Mouse (Mus musculus): ENCODE results near the gene Lrrc4c. TPM values are rescaled to one million over a fixed set of nuclear protein-coding genes. Genes with fewer than 3 reads are reported as not detected.

Lrrc4c gene
- polyA plus RNA-seq, 1 experiment from 2014 or later = 1.8 TPM

GRCm38 (mm10) chr2:97369978-97370377 is 1052.0 kb downstream of the Lrrc4c start:
- Histone ChIP-seq H3K9ac (ENCODE audit: low read depth, low read length) (no peak overlapping the region), H3K4me1 (ENCODE audit: control insufficient read depth, insufficient read depth, low read length) (no peaks in the 10 kb centered on the region), H3K27me3 (replicated peaks; ENCODE audit: control insufficient read depth, insufficient read depth, low read length) (no peaks in the 10 kb centered on the region), H3K9me3 (ENCODE audit: control insufficient read depth, low read length) (no peaks in the 10 kb centered on the region), H3K36me3 (ENCODE audit: control insufficient read depth, insufficient read depth, low read length) (no peaks in the 10 kb centered on the region), H3K4me3 (ENCODE audit: low read length) (no peak overlapping the region), H3K4me2 (ENCODE audit: low read depth, low read length) (no peak overlapping the region), H3K27ac (ENCODE audit: low read length) (no peak overlapping the region)
- 73% methylated on average over 3 of the region's 3 CpGs for WGBS
- ATAC-seq = no peak

- Histone ChIP-seq H3K9ac (ENCODE audit: low read depth, low read length) (no peak overlapping the region), H3K4me3 (ENCODE audit: low read length) (no peak overlapping the region), H3K9me3 (ENCODE audit: control insufficient read depth, low read length) (no peaks in the 10 kb centered on the region), H3K4me2 (ENCODE audit: low read depth, low read length) (no peak overlapping the region), H3K4me1 (ENCODE audit: control insufficient read depth, insufficient read depth, low read length) (no peaks in the 10 kb centered on the region), H3K27ac (ENCODE audit: low read length) (no peak overlapping the region), H3K27me3 (replicated peaks; ENCODE audit: control insufficient read depth, insufficient read depth, low read length) (no peaks in the 10 kb centered on the region), H3K36me3 (ENCODE audit: control insufficient read depth, insufficient read depth, low read length) (no peaks in the 10 kb centered on the region)
- no peak for ATAC-seq
- 64% methylated on average over 3 of the region's 3 CpGs for WGBS
Observed at GRCm38 (mm10) chr2:97391437-97391836, 1073.5 kb downstream of the Lrrc4c start.

GRCm38 (mm10) chr2:97391876-97392275 is 1073.9 kb downstream of the Lrrc4c start:
- ATAC-seq = no peak
- H3K4me3 ChIP-seq (ENCODE audit: low read length) = no peak overlapping the region
- no peaks in the 10 kb centered on the region for H3K36me3 ChIP-seq (ENCODE audit: control insufficient read depth, insufficient read depth, low read length)
- no peaks in the 10 kb centered on the region for H3K9me3 ChIP-seq (ENCODE audit: control insufficient read depth, low read length)
- H3K27ac ChIP-seq (ENCODE audit: low read length) = no peak overlapping the region
- no peak overlapping the region for H3K9ac ChIP-seq (ENCODE audit: low read depth, low read length)
- no peaks in the 10 kb centered on the region for H3K27me3 ChIP-seq (replicated peaks; ENCODE audit: control insufficient read depth, insufficient read depth, low read length)
- H3K4me1 ChIP-seq (ENCODE audit: control insufficient read depth, insufficient read depth, low read length) = no peaks in the 10 kb centered on the region
- H3K4me2 ChIP-seq (ENCODE audit: low read depth, low read length) = no peak overlapping the region
- WGBS = 81% methylated on average over 2 of the region's 2 CpGs

GRCm38 (mm10) chr2:97413066-97413465 is 1095.1 kb downstream of the Lrrc4c start:
- Histone ChIP-seq H3K4me3 (ENCODE audit: low read length) (no peak overlapping the region), H3K9me3 (ENCODE audit: control insufficient read depth, low read length) (no peaks in the 10 kb centered on the region), H3K9ac (ENCODE audit: low read depth, low read length) (no peak overlapping the region), H3K36me3 (ENCODE audit: control insufficient read depth, insufficient read depth, low read length) (no peaks in the 10 kb centered on the region), H3K4me2 (ENCODE audit: low read depth, low read length) (no peak overlapping the region), H3K27me3 (replicated peaks; ENCODE audit: control insufficient read depth, insufficient read depth, low read length) (no peaks in the 10 kb centered on the region), H3K27ac (ENCODE audit: low read length) (no peak overlapping the region), H3K4me1 (ENCODE audit: control insufficient read depth, insufficient read depth, low read length) (no peaks in the 10 kb centered on the region)
- no peak for ATAC-seq
- WGBS = 58% methylated on average over 1 of the region's 1 CpGs

GRCm38 (mm10) chr2:97414416-97415362 is 1096.7 kb downstream of the Lrrc4c start:
- Histone ChIP-seq H3K36me3 (ENCODE audit: control insufficient read depth, insufficient read depth, low read length) (no peaks in the 10 kb centered on the region), H3K4me2 (ENCODE audit: low read depth, low read length) (no peak overlapping the region), H3K4me1 (ENCODE audit: control insufficient read depth, insufficient read depth, low read length) (no peaks in the 10 kb centered on the region), H3K9ac (ENCODE audit: low read depth, low read length) (no peak overlapping the region), H3K9me3 (ENCODE audit: control insufficient read depth, low read length) (no peaks in the 10 kb centered on the region), H3K4me3 (ENCODE audit: low read length) (no peak overlapping the region), H3K27ac (ENCODE audit: low read length) (no peak overlapping the region), H3K27me3 (replicated peaks; ENCODE audit: control insufficient read depth, insufficient read depth, low read length) (no peaks in the 10 kb centered on the region)
- WGBS = 86% methylated on average over 8 of the region's 8 CpGs
- ATAC-seq = no peak

GRCm38 (mm10) chr2:97434140-97434539 is 1116.2 kb downstream of the Lrrc4c start:
- Histone ChIP-seq H3K27me3 (replicated peaks; ENCODE audit: control insufficient read depth, insufficient read depth, low read length) (no peaks in the 10 kb centered on the region), H3K36me3 (ENCODE audit: control insufficient read depth, insufficient read depth, low read length) (no peaks in the 10 kb centered on the region), H3K4me1 (ENCODE audit: control insufficient read depth, insufficient read depth, low read length) (no peaks in the 10 kb centered on the region), H3K9me3 (ENCODE audit: control insufficient read depth, low read length) (no peaks in the 10 kb centered on the region), H3K4me2 (ENCODE audit: low read depth, low read length) (no peak overlapping the region), H3K9ac (ENCODE audit: low read depth, low read length) (no peak overlapping the region), H3K27ac (ENCODE audit: low read length) (no peak overlapping the region), H3K4me3 (ENCODE audit: low read length) (no peak overlapping the region)
- WGBS = 98% methylated on average over 1 of the region's 1 CpGs
- ATAC-seq = no peak

- WGBS = 66% methylated on average over 2 of the region's 2 CpGs
- ATAC-seq = no peak
Observed at GRCm38 (mm10) chr2:97435616-97436015, 1117.6 kb downstream of the Lrrc4c start.

GRCm38 (mm10) chr2:97437767-97438166 is 1119.8 kb downstream of the Lrrc4c start:
- Histone ChIP-seq H3K4me2 (ENCODE audit: low read depth, low read length) (no peak overlapping the region), H3K27ac (ENCODE audit: low read length) (no peak overlapping the region), H3K27me3 (replicated peaks; ENCODE audit: control insufficient read depth, insufficient read depth, low read length) (no peaks in the 10 kb centered on the region), H3K4me1 (ENCODE audit: control insufficient read depth, insufficient read depth, low read length) (no peaks in the 10 kb centered on the region), H3K9me3 (ENCODE audit: control insufficient read depth, low read length) (no peaks in the 10 kb centered on the region), H3K9ac (ENCODE audit: low read depth, low read length) (no peak overlapping the region), H3K4me3 (ENCODE audit: low read length) (no peak overlapping the region), H3K36me3 (ENCODE audit: control insufficient read depth, insufficient read depth, low read length) (no peaks in the 10 kb centered on the region)
- ATAC-seq = no peak

More at GRCm38 (mm10) chr2:97435616-97436015, 1117.6 kb downstream of the Lrrc4c start:
- no peak overlapping the region for H3K4me3 ChIP-seq (ENCODE audit: low read length)
- no peak overlapping the region for H3K4me2 ChIP-seq (ENCODE audit: low read depth, low read length)
- H3K4me1 ChIP-seq (ENCODE audit: control insufficient read depth, insufficient read depth, low read length) = no peaks in the 10 kb centered on the region
- H3K36me3 ChIP-seq (ENCODE audit: control insufficient read depth, insufficient read depth, low read length) = no peaks in the 10 kb centered on the region
- no peak overlapping the region for H3K27ac ChIP-seq (ENCODE audit: low read length)
- no peaks in the 10 kb centered on the region for H3K9me3 ChIP-seq (ENCODE audit: control insufficient read depth, low read length)
- H3K9ac ChIP-seq (ENCODE audit: low read depth, low read length) = no peak overlapping the region
- H3K27me3 ChIP-seq (replicated peaks; ENCODE audit: control insufficient read depth, insufficient read depth, low read length) = no peaks in the 10 kb centered on the region

- Histone ChIP-seq H3K9ac (ENCODE audit: low read depth, low read length) (no peak overlapping the region), H3K4me3 (ENCODE audit: low read length) (no peak overlapping the region), H3K9me3 (ENCODE audit: control insufficient read depth, low read length) (no peaks in the 10 kb centered on the region), H3K27ac (ENCODE audit: low read length) (no peak overlapping the region), H3K27me3 (replicated peaks; ENCODE audit: control insufficient read depth, insufficient read depth, low read length) (peaks cover 2% of the 10 kb centered on the region; the same call in 1 of the 2 replicates), H3K4me1 (ENCODE audit: control insufficient read depth, insufficient read depth, low read length) (no peaks in the 10 kb centered on the region), H3K36me3 (ENCODE audit: control insufficient read depth, insufficient read depth, low read length) (no peaks in the 10 kb centered on the region), H3K4me2 (ENCODE audit: low read depth, low read length) (no peak overlapping the region)
- no peak for ATAC-seq
Observed at GRCm38 (mm10) chr2:97463573-97463972, 1145.6 kb downstream of the Lrrc4c start.

Measured in intestine, embryonic 16.5 days (tissue).